Mouse (Mus musculus) left cerebral cortex, postnatal 36 days (tissue): Measurements from ENCODE around the gene Atg7. TPM values are rescaled to one million over a fixed set of nuclear protein-coding genes. Genes with fewer than 3 reads are reported as not detected.

Source experiments
- DNase-seq, 2 experiments: peaks; one replicate each; pipeline ENCODE4 v3.0.0; 2021 to 2022; ENCODE audit warnings: low spot score in 2 of 2, mixed read lengths in 1 of 2
- intact Hi-C: fragments of 180-260 bp; cut with DNase I; formaldehyde crosslinking; loops from one replicate; pipeline ENCODE4 v1.15.1; 2025
- total RNA-seq, 2 experiments: library from RNA; stranded (reverse); gene quantifications; 2 replicates each; pipeline ENCODE4 v1.2.3; 2021

Gene Atg7
- total RNA-seq, 2 experiments from 2014 or later: 24.8 to 25.3 TPM

GRCm38 (mm10) chr6:114770337-114770736 lies 127.4 kb downstream of the Atg7 start:
- no peak for DNase-seq
- intact Hi-C loops: no loop called here

GRCm38 (mm10) chr6:114771502-114771901 lies 128.6 kb downstream of the Atg7 start:
- intact Hi-C loops: no loop called here
- DNase-seq: peak in 1 of 2 experiments; percentile 24

GRCm38 (mm10) chr6:114775210-114775609 lies 132.3 kb downstream of the Atg7 start:
- intact Hi-C loops: no loop called here
- DNase-seq: no peak

DNA sequence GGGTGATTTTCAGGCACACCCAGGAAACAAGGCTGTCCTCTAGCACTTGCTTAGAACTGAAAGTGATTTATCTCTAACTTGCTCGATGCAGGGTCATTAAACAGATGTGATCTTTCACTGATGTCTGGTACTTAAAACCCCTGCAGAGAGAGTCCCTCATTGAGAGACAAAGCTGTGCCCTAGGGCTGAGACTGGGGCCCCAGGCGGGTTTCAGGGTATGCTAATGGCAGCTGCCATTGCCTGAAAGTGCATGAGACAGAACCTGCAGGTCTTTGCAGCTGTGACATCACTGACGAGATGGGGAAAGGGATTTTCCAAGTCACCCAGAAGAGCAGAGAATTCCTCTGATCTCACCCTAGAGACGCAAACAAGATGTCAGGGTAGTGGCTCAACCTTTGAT lies 135.0 kb downstream of the Atg7 start:
- intact Hi-C loops: no loop called here
- no peak for DNase-seq

DNA sequence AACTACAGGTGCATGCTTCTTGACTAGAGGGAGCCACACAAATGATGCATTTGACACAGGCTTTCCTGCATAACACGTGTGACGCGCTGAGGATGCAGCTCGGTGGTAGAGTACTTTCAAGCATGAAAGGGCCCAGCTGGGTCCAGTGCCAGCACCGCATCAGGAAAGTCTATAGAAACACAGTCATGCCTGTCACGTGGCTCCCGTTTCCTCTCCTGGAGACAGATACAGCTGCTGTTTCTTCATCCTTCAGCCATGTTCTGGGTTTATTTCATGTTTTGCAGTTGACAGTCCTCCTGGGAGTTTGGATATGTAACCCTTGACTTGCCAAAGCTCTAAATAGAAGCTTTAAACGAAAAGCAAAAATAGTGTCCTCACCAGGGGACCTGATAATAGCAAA lies 135.8 kb downstream of the Atg7 start:
- DNase-seq: no peak
- intact Hi-C loops: no loop called here

DNA sequence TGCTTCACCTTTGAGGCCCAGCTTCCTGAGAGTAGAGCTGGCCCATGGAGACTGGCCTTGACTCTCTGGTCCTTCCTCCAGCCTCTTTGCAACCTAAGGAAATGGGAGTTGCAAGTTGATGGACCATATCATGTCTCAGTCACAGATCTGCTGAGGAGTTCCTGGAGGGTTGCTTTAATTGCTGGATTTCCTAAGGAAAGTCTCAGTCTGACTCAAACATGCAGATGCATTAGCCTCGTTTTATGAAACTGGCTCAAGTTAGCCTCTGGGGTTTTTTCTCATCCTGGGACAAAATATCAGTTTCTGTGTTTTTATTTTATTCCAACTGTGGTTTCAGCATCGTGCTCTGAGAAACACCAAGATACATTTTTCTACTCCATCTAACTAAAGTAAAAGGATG lies 137.7 kb downstream of the Atg7 start:
- DNase-seq: no peak

GRCm38 (mm10) chr6:114781415-114782240 lies 138.7 kb downstream of the Atg7 start:
- DNase-seq: no peak
- intact Hi-C loops: no loop called here

More for the DNA sequence above, 137.7 kb downstream of the Atg7 start:
- intact Hi-C loops: no loop called here

- intact Hi-C loops: no loop called here
- DNase-seq: no peak
Measured at GRCm38 (mm10) chr6:114782486-114782885, 139.6 kb downstream of the Atg7 start.

- DNase-seq: no peak
- intact Hi-C loops: no loop called here
Measured at GRCm38 (mm10) chr6:114786461-114786860, 143.6 kb downstream of the Atg7 start.

- intact Hi-C loops: no loop called here
- no peak for DNase-seq
Measured at GRCm38 (mm10) chr6:114787606-114788005, 144.7 kb downstream of the Atg7 start.

GRCm38 (mm10) chr6:114788663-114789062 lies 145.8 kb downstream of the Atg7 start:
- no peak for DNase-seq
- intact Hi-C loops: no loop called here

DNA sequence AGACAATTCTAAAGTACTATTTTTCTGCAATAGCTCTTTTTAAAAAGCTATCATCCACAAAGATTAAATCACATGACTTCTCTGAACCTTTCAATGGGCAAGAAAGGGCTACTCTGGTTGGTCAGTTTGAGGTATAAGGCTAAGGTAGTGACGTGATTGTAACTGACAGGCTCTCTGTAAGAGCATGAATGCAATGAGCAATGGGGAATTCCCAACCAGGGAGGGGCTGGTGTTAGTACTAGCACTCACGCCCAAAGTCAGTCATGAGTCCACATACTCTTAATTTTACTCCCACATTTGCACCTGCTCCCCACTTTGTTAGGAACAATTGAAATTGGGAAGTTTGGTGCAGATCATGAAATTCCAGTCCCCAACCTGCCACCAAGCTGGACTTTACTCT lies 147.2 kb downstream of the Atg7 start:
- DNase-seq: no peak
- intact Hi-C loops: no loop called here

- DNase-seq: no peak
- intact Hi-C loops: no loop called here
Measured at GRCm38 (mm10) chr6:114790902-114791301, 148.0 kb downstream of the Atg7 start.

GRCm38 (mm10) chr6:114791846-114792245 lies 148.9 kb downstream of the Atg7 start:
- DNase-seq: no peak
- intact Hi-C loops: no loop called here

- no peak for DNase-seq
- intact Hi-C loops: no loop called here
Measured at GRCm38 (mm10) chr6:114794706-114795105, 151.8 kb downstream of the Atg7 start.

DNA sequence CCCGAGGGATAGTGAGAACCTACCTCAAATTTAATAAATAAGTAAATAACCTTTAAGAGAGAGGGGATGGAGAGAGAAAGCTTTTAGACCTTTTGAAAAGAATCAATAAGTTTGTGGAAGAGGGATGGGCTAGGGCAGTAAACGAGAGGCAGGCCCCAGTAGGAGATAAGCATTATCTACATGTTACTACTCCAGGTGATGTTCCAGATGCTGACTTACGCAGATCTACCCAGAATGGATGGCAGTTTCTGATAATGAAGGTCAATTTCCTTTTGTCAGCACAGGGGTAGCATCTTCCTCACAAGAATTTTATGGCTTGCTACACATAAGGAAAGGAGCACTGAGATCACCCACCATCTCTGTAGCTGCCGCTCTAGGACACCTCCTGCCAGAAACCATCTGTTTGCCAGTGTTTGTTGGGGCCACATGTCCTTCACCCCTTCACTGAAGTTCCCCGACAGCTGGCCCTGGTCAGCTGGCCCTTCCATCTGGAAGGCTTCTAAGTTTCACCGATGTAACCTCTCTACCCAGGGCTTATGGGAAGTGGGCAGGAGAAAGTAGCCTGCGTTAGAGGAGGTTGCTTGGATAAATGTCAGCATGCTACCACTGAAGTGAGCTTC lies 152.9 kb downstream of the Atg7 start:
- intact Hi-C loops: no loop called here
- no peak for DNase-seq

- intact Hi-C loops: no loop called here
- DNase-seq: no peak
Measured at GRCm38 (mm10) chr6:114797901-114798300, 155.0 kb downstream of the Atg7 start.

DNA sequence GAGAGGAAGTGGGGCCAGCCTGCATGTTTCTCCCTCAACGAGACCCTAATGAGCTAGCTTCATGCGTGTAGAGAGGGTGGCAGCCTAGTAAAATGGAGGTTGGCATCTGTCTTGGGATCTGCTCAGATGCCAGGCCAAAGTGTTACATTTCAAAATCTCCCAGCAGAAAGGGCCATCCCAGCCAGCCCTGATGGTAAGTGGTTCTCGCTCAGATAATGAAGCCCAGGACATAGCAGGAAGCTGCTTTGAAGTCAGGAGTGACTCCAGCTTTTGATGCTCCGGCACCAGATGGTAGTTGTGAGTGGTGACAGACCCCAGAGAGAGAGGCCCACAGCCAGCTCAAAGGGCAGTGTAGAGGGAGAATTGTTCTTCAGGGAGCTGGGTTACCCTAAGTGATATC lies 155.8 kb downstream of the Atg7 start:
- intact Hi-C loops: no loop called here

GRCm38 (mm10) chr6:114800291-114800965 lies 157.5 kb downstream of the Atg7 start:
- DNase-seq: no peak
- intact Hi-C loops: no loop called here

More for the DNA sequence above, 155.8 kb downstream of the Atg7 start:
- no peak for DNase-seq

- no peak for DNase-seq
- intact Hi-C loops: no loop called here
Measured at GRCm38 (mm10) chr6:114803915-114804535, 161.1 kb downstream of the Atg7 start.
